Mouse (Mus musculus): ENCODE measurements around the gene Khdrbs1. TPM values are rescaled to one million over a fixed set of nuclear protein-coding genes. Genes with fewer than 3 reads are reported as not detected.

The Khdrbs1 gene
- polyA plus RNA-seq, 1 experiment = 34.2 TPM

GRCm38 (mm10) chr4:129662255-129662813 is 79.8 kb downstream of the Khdrbs1 start:
- no peak overlapping the region for H3K27ac ChIP-seq (ENCODE audit: insufficient read depth, low read length)

GRCm38 (mm10) chr4:129661584-129661983 is 80.5 kb downstream of the Khdrbs1 start:
- no peak overlapping the region for H3K27ac ChIP-seq (ENCODE audit: insufficient read depth, low read length)
- TF ChIP-seq CTCF (IDR thresholded peaks at IDR 0.05; ENCODE audit: extremely low read depth, insufficient read depth, low read length) (no peak), POLR2A (IDR thresholded peaks at IDR 0.05; ENCODE audit: extremely low read depth, insufficient read depth, low read length) (no peak)
- H3K4me1 ChIP-seq (ENCODE audit: control insufficient read depth, insufficient read depth, low read length) = peaks cover 10% of the 10 kb centered on the region
- no peak overlapping the region for H3K4me3 ChIP-seq (ENCODE audit: insufficient read depth, low read length)

More at GRCm38 (mm10) chr4:129662255-129662813, 79.8 kb downstream of the Khdrbs1 start:
- Histone ChIP-seq H3K4me1 (ENCODE audit: control insufficient read depth, insufficient read depth, low read length) (peaks cover 10% of the 10 kb centered on the region), H3K4me3 (ENCODE audit: insufficient read depth, low read length) (no peak overlapping the region)
- no peak for TF ChIP-seq POLR2A (IDR thresholded peaks at IDR 0.05; ENCODE audit: extremely low read depth, insufficient read depth, low read length)
- no peak for TF ChIP-seq CTCF (IDR thresholded peaks at IDR 0.05; ENCODE audit: extremely low read depth, insufficient read depth, low read length)

- Histone ChIP-seq H3K4me1 (ENCODE audit: control insufficient read depth, insufficient read depth, low read length) (no peaks in the 10 kb centered on the region), H3K4me3 (ENCODE audit: insufficient read depth, low read length) (no peak overlapping the region), H3K27ac (ENCODE audit: insufficient read depth, low read length) (no peak overlapping the region)
- TF ChIP-seq POLR2A (IDR thresholded peaks at IDR 0.05; ENCODE audit: extremely low read depth, insufficient read depth, low read length) (no peak), CTCF (IDR thresholded peaks at IDR 0.05; ENCODE audit: extremely low read depth, insufficient read depth, low read length) (no peak)
These were observed 87.3 kb downstream of the Khdrbs1 start for GRCm38 (mm10) chr4:129654770-129655169.

Other genes starting within 250 kb of the Khdrbs1 start
- 129 and 134 TPM in 2 replicates for gene Marcksl1, start 228.7 kb downstream of the Khdrbs1 start, polyA plus RNA-seq (2012; rRNA removed)
- 55.4 and 61.7 TPM in 2 replicates for gene Hdac1, start 199.6 kb downstream of the Khdrbs1 start, polyA plus RNA-seq (2012; rRNA removed)
- gene Lck, start 168.7 kb downstream of the Khdrbs1 start, polyA plus RNA-seq (2012; rRNA removed) = 2.3 and 3.3 TPM in 2 replicates
- 0.98 and 1.2 TPM in 2 replicates for gene Fam167b, start 163.8 kb downstream of the Khdrbs1 start, polyA plus RNA-seq (2012; rRNA removed)
- 228 and 229 TPM in 2 replicates for gene Eif3i, start 141.7 kb downstream of the Khdrbs1 start, polyA plus RNA-seq (2012; rRNA removed)
- 143 and 148 TPM in 2 replicates for gene Tmem234, start 141.6 kb downstream of the Khdrbs1 start, polyA plus RNA-seq (2012; rRNA removed)
- gene Dcdc2b, start 128.0 kb downstream of the Khdrbs1 start, polyA plus RNA-seq (2012; rRNA removed) = 11.1 and 11.3 TPM in 2 replicates
- gene Iqcc, start 123.2 kb downstream of the Khdrbs1 start, polyA plus RNA-seq (2012; rRNA removed) = 34.9 and 35.4 TPM in 2 replicates
- 89.1 and 99.2 TPM in 2 replicates for gene Ccdc28b, start 118.4 kb downstream of the Khdrbs1 start, polyA plus RNA-seq (2012; rRNA removed)
- gene Txlna, start 101.2 kb downstream of the Khdrbs1 start, polyA plus RNA-seq (2012; rRNA removed) = 32.2 and 33.4 TPM in 2 replicates
- 50.6 and 52.9 TPM in 2 replicates for gene Kpna6, start 69.5 kb downstream of the Khdrbs1 start, polyA plus RNA-seq (2012; rRNA removed)
- 20.2 and 21.1 TPM in 2 replicates for gene Tmem39b, start 45.5 kb downstream of the Khdrbs1 start, polyA plus RNA-seq (2012; rRNA removed)
- 83.2 and 87.8 TPM in 2 replicates for gene Ptp4a2, start 68.9 kb upstream of the Khdrbs1 start, polyA plus RNA-seq (2012; rRNA removed)
- 0.13 and 0.28 TPM in 2 replicates for gene Spocd1, start 186.9 kb upstream of the Khdrbs1 start, polyA plus RNA-seq (2012; rRNA removed)
- gene Adgrb2, start 242.6 kb upstream of the Khdrbs1 start, polyA plus RNA-seq (2012; rRNA removed) = 306 and 345 TPM in 2 replicates

Data from cortical plate, adult 2 months (tissue).